Comparison of ENCODE assay signal across 19 mouse cellular contexts in the genomic region with DNA sequence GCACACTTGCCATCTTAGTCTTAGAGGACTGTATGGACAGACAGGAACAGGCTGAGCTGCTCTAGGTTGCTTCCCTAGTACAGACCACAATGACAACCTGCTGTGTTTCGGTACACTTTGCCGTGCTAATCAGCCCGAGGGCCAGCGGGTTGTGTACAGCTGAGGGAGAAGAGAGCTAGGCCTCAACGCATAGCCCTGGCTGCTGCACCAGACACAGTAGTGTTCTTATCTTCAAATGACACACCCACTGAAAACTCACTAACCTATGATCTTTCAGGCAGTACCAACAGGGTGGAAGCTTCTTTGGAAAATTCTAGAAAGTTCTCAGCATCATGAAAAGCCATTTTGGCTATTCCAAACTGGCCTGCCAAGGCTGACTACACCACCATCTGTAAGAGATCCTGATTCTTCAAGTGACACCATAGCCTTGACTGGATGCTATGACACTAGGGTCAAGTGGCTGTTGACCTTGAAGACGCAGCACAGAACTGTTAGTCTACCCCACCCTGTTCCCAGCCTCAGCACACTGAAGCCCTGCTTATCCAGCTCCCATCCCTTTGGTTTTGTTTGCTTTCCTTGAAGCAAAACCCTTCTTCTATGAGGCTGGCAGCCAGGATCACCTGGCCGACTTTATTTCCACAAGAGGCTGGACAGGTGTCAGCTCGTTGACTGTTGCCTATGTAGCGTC. TPM values are rescaled to one million over a fixed set of nuclear protein-coding genes. Genes with fewer than 3 reads are reported as not detected.
DNase-seq lines count a peak whose midpoint lies in the region; ATAC-seq and TF ChIP-seq lines count a peak whose summit lies in the region.
"Had no signal": no experiment of that assay in that cellular context is flagged by ENCODE, and none has a peak within 500 bp of the region (broad histone marks: within the 10 kb centered on the region; RNA-seq: fewer than 3 reads in every experiment).

No protein-coding gene starts in this region.

- no peak for TF ChIP-seq POLR2A in bone marrow, adult 2 months (IDR thresholded peaks at IDR 0.05; ENCODE audit: borderline replicate concordance, control insufficient read depth, low read depth, low read length)

- TF ChIP-seq EP300 in liver, postnatal 0 days (IDR thresholded peaks at IDR 0.05; ENCODE audit: low read depth), result peak; percentile 56; the same call in 1 of the 2 replicates

- peaks cover 26% of the 10 kb centered on the region for H3K4me1 ChIP-seq in hindbrain, embryonic 10.5 days (replicated peaks)
- peaks cover 11% of the 10 kb centered on the region for H3K4me1 ChIP-seq in hindbrain, embryonic 12.5 days
- H3K4me1 ChIP-seq in bone marrow, adult 2 months (ENCODE audit: control insufficient read depth, insufficient read depth, low read length), result peaks cover 12% of the 10 kb centered on the region
- peaks cover 33% of the 10 kb centered on the region for H3K4me1 ChIP-seq in liver, postnatal 0 days (ENCODE audit: insufficient read depth)

- WGBS in hindbrain, embryonic 10.5 days, result 83% methylated on average over 9 of the region's 9 CpGs
- 86% methylated on average over 9 of the region's 9 CpGs for WGBS in hindbrain, embryonic 12.5 days
- 76% methylated on average over 9 of the region's 9 CpGs for WGBS in bone marrow, adult 2 months
- 59% methylated on average over 9 of the region's 9 CpGs for WGBS in liver, postnatal 0 days (ENCODE audit: insufficient replicate concordance)

- no peaks in the 10 kb centered on the region for H3K36me3 ChIP-seq in hindbrain, embryonic 10.5 days
- no peaks in the 10 kb centered on the region for H3K36me3 ChIP-seq in hindbrain, embryonic 12.5 days
- H3K36me3 ChIP-seq in liver, postnatal 0 days (replicated peaks; ENCODE audit: insufficient read depth, low read length), result no peaks in the 10 kb centered on the region; the same call in 1 of the 2 replicates
- H3K36me3 ChIP-seq: hindbrain, embryonic 13.5 days; midbrain, embryonic 12.5 days had no signal

- peaks cover 20% of the 10 kb centered on the region for H3K27me3 ChIP-seq in hindbrain, embryonic 10.5 days (ENCODE audit: insufficient read depth, poor library complexity, severe bottlenecking)
- H3K27me3 ChIP-seq in hindbrain, embryonic 12.5 days, result no peaks in the 10 kb centered on the region
- 0 out of 2 replicates have a peak, but pooled peaks cover 4% of the 10 kb centered on the region for H3K27me3 ChIP-seq in liver, postnatal 0 days (ENCODE audit: insufficient read depth, low read length)

- TF ChIP-seq CTCF in bone marrow, adult 2 months (IDR thresholded peaks at IDR 0.05; ENCODE audit: control insufficient read depth, insufficient read depth, low read length), result no peak
- TF ChIP-seq CTCF in liver, postnatal 0 days (IDR thresholded peaks at IDR 0.05; ENCODE audit: low read depth), result no peak

- H3K4me3 ChIP-seq in hindbrain, embryonic 10.5 days, result no peak overlapping the region
- H3K4me3 ChIP-seq in hindbrain, embryonic 12.5 days, result no peak overlapping the region
- no peak overlapping the region for H3K4me3 ChIP-seq in bone marrow, adult 2 months (replicated peaks; ENCODE audit: control insufficient read depth, low read depth, low read length)
- no peak overlapping the region for H3K4me3 ChIP-seq in liver, postnatal 0 days (ENCODE audit: low read depth, low read length)
- H3K4me3 ChIP-seq: hindbrain, embryonic 13.5 days; midbrain, embryonic 12.5 days had no signal

- H3K27ac ChIP-seq in hindbrain, embryonic 10.5 days, result peak overlapping the region; percentile 50; the same call in 1 of the 2 replicates
- no peak overlapping the region for H3K27ac ChIP-seq in hindbrain, embryonic 12.5 days
- H3K27ac ChIP-seq in bone marrow, adult 2 months (ENCODE audit: control insufficient read depth, insufficient read depth, low read depth, low read length, poor library complexity), result peak overlapping the region; percentile 9; the same call in 1 of the 2 replicates
- H3K27ac ChIP-seq in liver, postnatal 0 days (ENCODE audit: low read depth), result peak overlapping the region; percentile 2; the same call in 1 of the 2 replicates
- H3K27ac ChIP-seq: hindbrain, embryonic 13.5 days; midbrain, embryonic 12.5 days had no signal

- H3K9ac ChIP-seq in hindbrain, embryonic 12.5 days, result no peak overlapping the region
- no peak overlapping the region for H3K9ac ChIP-seq in liver, postnatal 0 days (replicated peaks)
- H3K9ac ChIP-seq: hindbrain, embryonic 13.5 days; midbrain, embryonic 12.5 days had no signal

- H3K9me3 ChIP-seq in hindbrain, embryonic 10.5 days, result no peaks in the 10 kb centered on the region
- H3K9me3 ChIP-seq in hindbrain, embryonic 12.5 days (replicated peaks), result no peaks in the 10 kb centered on the region
- no peaks in the 10 kb centered on the region for H3K9me3 ChIP-seq in liver, postnatal 0 days (ENCODE audit: low read length)
- H3K9me3 ChIP-seq: hindbrain, embryonic 13.5 days; midbrain, embryonic 12.5 days had no signal

- ATAC-seq in hindbrain, embryonic 12.5 days (ENCODE audit: low FRiP score), result no peak
- ATAC-seq in erythroid progenitor cell, adult 5-6 weeks (replicated peaks; ENCODE audit: low FRiP score, poor library complexity, severe bottlenecking), result peak; percentile 85
- ATAC-seq in liver, postnatal 0 days, result peak; percentile 59
- no peak for ATAC-seq in granulocyte monocyte progenitor cell, adult 5-6 weeks (replicated peaks; ENCODE audit: poor library complexity, severe bottlenecking)
- ATAC-seq: intestine, embryonic 16.5 days had no signal

- H3K4me2 ChIP-seq in hindbrain, embryonic 12.5 days (replicated peaks), result no peak overlapping the region
- H3K4me2 ChIP-seq in liver, postnatal 0 days (ENCODE audit: low read depth, low read length), result peak overlapping the region; percentile 23
- H3K4me2 ChIP-seq: hindbrain, embryonic 13.5 days; midbrain, embryonic 12.5 days had no signal

- no peak for DNase-seq in hindbrain, embryonic 10.5 days (ENCODE audit: low spot score)
- peak; percentile 26 for DNase-seq in liver, postnatal 0 days
- DNase-seq in layer of hippocampus, postnatal 25 days (ENCODE audit: extremely low spot score in 1 of 2, low spot score in 1 of 2), result no peak
- DNase-seq: B cell, adult 2 months; cerebellum, adult 11-12 months; cerebellum, postnatal 25 days; gastrocnemius, postnatal 36 days; layer of hippocampus, postnatal 36 days; left cerebral cortex, postnatal 4 days; lung, adult 18-20 months; thymus, adult 18-20 months had no signal

RNA-seq across cellular contexts. Expression of gene Fcnb, which starts 16.3 kb away (rescaled TPM):
- not detected in 2 replicates for polyA plus RNA-seq in hindbrain, embryonic 10.5 days (2016; fragmentation: Nextera tagmentation; extraction: Ambion mirVana)
- 0.46 and 0.66 TPM in 2 replicates for polyA plus RNA-seq in hindbrain, embryonic 12.5 days (2016; fragmentation: Nextera tagmentation; extraction: Ambion mirVana)
- polyA plus RNA-seq in bone marrow, adult 2 months (2011; ENCODE audit: insufficient read depth, insufficient read length, low replicate concordance, missing spikeins), result 79.1 and 132 TPM in 2 replicates
- 101 and 177 TPM in 2 replicates for total RNA-seq in erythroid progenitor cell, adult 5-6 weeks (2015; ENCODE audit: low replicate concordance)
- total RNA-seq in erythroid progenitor cell, adult 5-6 weeks (2017; ENCODE audit: low replicate concordance), result 56.2 and 62.5 TPM in 2 replicates
- polyA plus RNA-seq in liver, postnatal 0 days (2015; fragmentation: Nextera tagmentation; extraction: Ambion mirVana), result 56.1 and 57.0 TPM in 2 replicates
- total RNA-seq in layer of hippocampus, postnatal 25 days (2021), result not detected
- 24.9 and 61.5 TPM in 2 replicates for total RNA-seq in granulocyte monocyte progenitor cell, adult 5-6 weeks (2014; fragmentation: Nextera tagmentation)
- total RNA-seq in granulocyte monocyte progenitor cell, adult 5-6 weeks (2017), result 30.0 and 32.4 TPM in 2 replicates
- total RNA-seq: gastrocnemius, postnatal 36 days; layer of hippocampus, postnatal 36 days; left cerebral cortex, postnatal 4 days had no signal
- polyA plus RNA-seq: midbrain, embryonic 12.5 days; neural tube, embryonic 14.5 days had no signal

Comparison
In these comparisons a context has a peak if more than half of its experiments do, and no peak if none do; other contexts are left out.
1. ATAC-seq: peak in erythroid progenitor cell, adult 5-6 weeks (single experiment) and liver, postnatal 0 days (single experiment); none in hindbrain, embryonic 12.5 days (single experiment) and granulocyte monocyte progenitor cell, adult 5-6 weeks (single experiment).
2. RNA of gene Fcnb, which starts 16.3 kb away (polyA plus RNA-seq): 79.1 to 132 TPM in bone marrow, adult 2 months and 56.1 to 57.0 TPM in liver, postnatal 0 days; 0.46 to 0.66 TPM in hindbrain, embryonic 12.5 days and not detected in hindbrain, embryonic 10.5 days; every median in the first group is over 10 times any median in the second.